Mouse (Mus musculus): Measurements from ENCODE around the gene Shc1. TPM values are rescaled to one million over a fixed set of nuclear protein-coding genes. Genes with fewer than 3 reads are reported as not detected.

Shc1 gene
- total and polyA plus RNA-seq, 3 experiments: 49.2 to 79.8 TPM; not detected in 1

DNA sequence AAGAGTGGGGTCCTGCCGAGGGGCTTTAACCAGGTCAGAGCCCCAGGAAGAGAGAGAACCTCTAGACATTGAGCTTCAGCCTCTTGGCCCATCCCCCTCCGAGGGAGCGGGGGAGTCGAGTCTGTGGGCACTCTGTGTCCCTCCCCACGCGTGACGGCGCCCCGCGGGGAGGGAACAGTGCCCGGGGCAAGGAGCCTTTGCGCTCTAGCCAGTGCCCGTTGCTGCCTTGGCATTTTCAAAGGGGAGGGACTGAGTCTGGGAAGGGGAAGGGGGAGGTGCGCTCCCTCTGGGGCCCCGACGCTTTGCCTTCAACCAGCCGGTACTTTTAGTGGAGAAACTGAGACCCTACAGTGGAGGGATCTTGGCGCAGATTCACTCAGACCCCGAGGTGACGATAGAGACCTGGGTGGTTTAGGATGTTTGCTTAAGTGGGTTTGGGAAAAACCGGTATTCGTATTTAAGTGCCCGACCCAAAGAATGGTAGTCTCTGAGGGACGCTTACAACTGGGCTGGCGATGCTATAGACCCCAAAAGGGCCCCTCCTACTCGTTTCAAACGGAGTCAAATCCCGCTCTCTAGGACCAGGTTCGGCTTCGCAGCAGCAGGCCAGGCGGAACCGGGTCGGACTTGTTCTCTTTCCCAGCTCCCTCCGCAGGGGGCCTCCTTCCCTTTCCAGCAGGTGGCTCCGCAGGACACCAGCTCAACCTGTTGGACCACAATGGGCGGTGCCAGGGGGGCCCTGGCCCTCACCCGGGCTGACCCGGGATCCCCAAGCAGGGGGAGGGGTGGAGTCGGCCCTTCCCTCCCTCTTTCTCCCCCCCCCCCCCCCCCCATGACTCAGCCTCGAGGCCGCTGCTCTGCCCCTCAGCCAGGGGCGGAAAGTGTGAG is 24.0 kb upstream of the Shc1 start, which contains the start of gene Zbtb7b (continued):
- TF ChIP-seq GATA1 (IDR thresholded peaks at IDR 0.05; ENCODE audit: low read depth, low read length): no peak
- peak; percentile 24 for TF ChIP-seq ETS1 (IDR thresholded peaks at IDR 0.05; ENCODE audit: low read depth, low read length)
- TF ChIP-seq NRF1 (IDR thresholded peaks at IDR 0.05; ENCODE audit: insufficient read depth, low read depth, low read length, poor library complexity, severe bottlenecking): 0 out of 2 replicates have a peak, but pooled peaks have one; percentile 14
- TF ChIP-seq MYC (IDR thresholded peaks at IDR 0.05; ENCODE audit: low read depth, low read length): peak; percentile 34; the same call in 1 of the 2 replicates
- TF ChIP-seq MXI1 (IDR thresholded peaks at IDR 0.05; ENCODE audit: low read depth, low read length): peak; percentile 65
- TF ChIP-seq CTCF (IDR thresholded peaks at IDR 0.05 in 2 of 3, conservative IDR thresholded peaks at IDR 0.05 in 1 of 3; ENCODE audit: control insufficient read depth in 1 of 3, insufficient read depth in 1 of 3, low read depth in 2 of 3, low read length in 3 of 3, poor library complexity in 1 of 3, severe bottlenecking in 1 of 3): peak in 2 of 3 experiments; percentile 7 to 20; a peak in 2 of 6 replicates
- no peak for TF ChIP-seq MAFK (IDR thresholded peaks at IDR 0.05; ENCODE audit: borderline replicate concordance, low read depth, low read length)
- no peak for TF ChIP-seq GABPA (IDR thresholded peaks at IDR 0.05; ENCODE audit: low read depth, low read length)
- TF ChIP-seq USF2 (IDR thresholded peaks at IDR 0.05; ENCODE audit: borderline replicate concordance in 1 of 2, insufficient read depth in 1 of 2, low read depth in 1 of 2, low read length in 2 of 2): no peak
- no peak for TF ChIP-seq HCFC1 (IDR thresholded peaks at IDR 0.05; ENCODE audit: low read depth, low read length)
- TF ChIP-seq ZKSCAN1 (IDR thresholded peaks at IDR 0.05; ENCODE audit: low read depth, low read length): 0 out of 2 replicates have a peak, but pooled peaks have one; percentile 34
- no peak for TF ChIP-seq MAZ (IDR thresholded peaks at IDR 0.05; ENCODE audit: low read depth, low read length)
- TF ChIP-seq JUND (IDR thresholded peaks at IDR 0.05; ENCODE audit: low read depth, low read length): no peak
- 0 out of 2 replicates have a peak, but pooled peaks have one; percentile 19 for TF ChIP-seq MYB (IDR thresholded peaks at IDR 0.05; ENCODE audit: low read depth, low read length)
- TF ChIP-seq TAL1 (IDR thresholded peaks at IDR 0.05; ENCODE audit: low read length): no peak

DNA sequence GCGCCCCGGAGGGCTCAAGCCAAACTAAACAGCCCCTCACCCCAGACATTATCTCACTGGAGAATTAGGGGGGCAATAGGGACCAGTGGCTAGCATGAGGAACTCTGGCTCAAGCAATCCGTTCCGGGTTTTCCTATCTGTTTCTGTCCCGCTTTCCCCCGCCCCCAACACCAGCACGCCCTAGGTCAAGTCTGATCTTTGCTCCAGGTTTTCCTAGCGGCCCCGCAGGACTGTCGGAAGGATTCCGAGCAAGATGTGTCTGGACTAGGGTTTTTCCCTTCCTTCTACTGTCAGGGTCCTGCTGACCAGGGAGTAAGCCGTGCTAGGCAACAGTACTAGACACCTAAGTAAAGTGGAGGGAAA is 23.4 kb upstream of the Shc1 start:
- H3K79me2 ChIP-seq (ENCODE audit: control insufficient read depth, insufficient read depth, low read length, poor library complexity): peaks cover 16% of the 10 kb centered on the region
- peak overlapping the region; percentile 73 for H3K9ac ChIP-seq (ENCODE audit: control insufficient read depth, low read depth, low read length, poor library complexity, severe bottlenecking)
- no peaks in the 10 kb centered on the region for H3K27me3 ChIP-seq (ENCODE audit: control insufficient read depth in 1 of 2, insufficient read depth in 2 of 2, low read length in 2 of 2)
- H3K4me3 ChIP-seq (ENCODE audit: control insufficient read depth in 1 of 2, insufficient read depth in 1 of 2, low read depth in 2 of 2, low read length in 2 of 2): peak overlapping the region; percentile 75 to 78
- TF ChIP-seq JUND (IDR thresholded peaks at IDR 0.05; ENCODE audit: low read depth, low read length) (no peak), BHLHE40 (IDR thresholded peaks at IDR 0.05; ENCODE audit: borderline replicate concordance, low read depth, low read length) (no peak), NRF1 (IDR thresholded peaks at IDR 0.05; ENCODE audit: insufficient read depth, low read depth, low read length, poor library complexity, severe bottlenecking) (no peak), EP300 (IDR thresholded peaks at IDR 0.05; ENCODE audit: low read depth in 1 of 2, low read length in 2 of 2) (no peak; a peak in 1 of 4 replicates), HCFC1 (IDR thresholded peaks at IDR 0.05; ENCODE audit: low read depth, low read length) (peak; percentile 77), GATA1 (IDR thresholded peaks at IDR 0.05; ENCODE audit: low read depth, low read length) (peak; percentile 9; the same call in 1 of the 2 replicates), TBP (IDR thresholded peaks at IDR 0.05; ENCODE audit: low read depth, low read length) (peak; percentile 66; the same call in 1 of the 2 replicates), ELF1 (IDR thresholded peaks at IDR 0.05; ENCODE audit: low read depth, low read length) (no peak), CHD2 (IDR thresholded peaks at IDR 0.05; ENCODE audit: low read length) (peak; percentile 10; the same call in 1 of the 2 replicates), POLR2AphosphoS2 (IDR thresholded peaks at IDR 0.05; ENCODE audit: low read length) (no peak; the same call in 1 of the 2 replicates), RCOR1 (IDR thresholded peaks at IDR 0.05; ENCODE audit: low read depth, low read length) (no peak), MXI1 (IDR thresholded peaks at IDR 0.05; ENCODE audit: low read depth, low read length) (peak; percentile 78), TCF12 (IDR thresholded peaks at IDR 0.05; ENCODE audit: low read depth, low read length) (peak; percentile 3; the same call in 1 of the 2 replicates), E2F4 (IDR thresholded peaks at IDR 0.05; ENCODE audit: borderline replicate concordance, low read depth, low read length) (no peak), POLR2A (IDR thresholded peaks at IDR 0.05; ENCODE audit: control insufficient read depth in 1 of 2, insufficient read depth in 1 of 2, low read depth in 1 of 2, low read length in 2 of 2, poor library complexity in 1 of 2) (peak in 1 of 2 experiments; percentile 47; a peak in 1 of 4 replicates), ZC3H11A (IDR thresholded peaks at IDR 0.05; ENCODE audit: low read depth, low read length) (no peak), MAZ (IDR thresholded peaks at IDR 0.05; ENCODE audit: low read depth, low read length) (peak; percentile 98), ZNF384 (IDR thresholded peaks at IDR 0.05; ENCODE audit: low read depth, low read length) (no peak), SIN3A (IDR thresholded peaks at IDR 0.05; ENCODE audit: low read length) (peak; percentile 99)
- H3K36me3 ChIP-seq (ENCODE audit: control insufficient read depth in 1 of 2, insufficient read depth in 2 of 2, low read length in 2 of 2): peaks cover 0 to 17% of the 10 kb centered on the region in 2 experiments; a peak in 2 of 4 replicates
- H3K27ac ChIP-seq (ENCODE audit: control insufficient read depth, low read depth, low read length): peak overlapping the region; percentile 75
- H3K4me1 ChIP-seq (ENCODE audit: control insufficient read depth in 1 of 2, insufficient read depth in 2 of 2, low read length in 2 of 2): peaks cover 11 to 22% of the 10 kb centered on the region in 2 experiments
- DNase-seq (ENCODE audit: low read depth, low spot score): peak; percentile 94
- no peaks in the 10 kb centered on the region for H3K9me3 ChIP-seq (replicated peaks; ENCODE audit: insufficient read depth, low read length)

Data from MEL (cell line).